Mouse (Mus musculus) megakaryocyte, embryonic 14.5 days (primary cell): ENCODE data around the gene Thumpd3. TPM values are rescaled to one million over a fixed set of nuclear protein-coding genes. Genes with fewer than 3 reads are reported as not detected.
A peak's percentile ranks its signal among the peaks of the same experiment; 100 is the strongest.

ENCODE experiments used
- H3K27me3 ChIP-seq: replicated peaks from 2 replicates; pipeline ENCODE3; 2012; ENCODE audit warnings: inconsistent platforms
- H3K36me3 ChIP-seq: replicated peaks from 2 replicates; pipeline ENCODE3; 2012; ENCODE audit warnings: low read length, inconsistent platforms, mixed read lengths
- H3K4me1 ChIP-seq: 2 replicates; pipeline ENCODE4 v1.6.1; 2012; ENCODE audit warnings: inconsistent platforms
- H3K4me3 ChIP-seq: replicated peaks from 2 replicates; pipeline ENCODE3; 2012; ENCODE audit warnings: moderate library complexity, mild to moderate bottlenecking, inconsistent platforms
- H3K9me3 ChIP-seq: 2 replicates; pipeline ENCODE4 v1.6.1; 2012; ENCODE audit warnings: inconsistent platforms
- FLI1 ChIP-seq: IDR thresholded peaks from 2 replicates; pipeline ENCODE4 v1.6.1; 2012; ENCODE audit warnings: low read length, inconsistent platforms, mixed read lengths
- GATA1 ChIP-seq: IDR thresholded peaks from 3 replicates; pipeline ENCODE4 v1.6.1; 2012; ENCODE audit warnings: mixed read lengths, low read length, inconsistent platforms, borderline replicate concordance
- polyA plus RNA-seq: library from polyadenylated mRNA; stranded (reverse); fragments of >175 nt; gene quantifications from 2 replicates; pipeline ENCODE4 v1.2.3, GENCODE M21; 2012; ENCODE audit warnings: low replicate concordance; ENCODE audit not compliant: insufficient read depth

Gene Thumpd3
- polyA plus RNA-seq, 1 experiment = 5.0 TPM

GRCm38 (mm10) chr6:113036463-113037175, 9.4 kb upstream of the Thumpd3 start:
- H3K4me1 ChIP-seq = peaks cover 69% of the 10 kb centered on the region
- no peak overlapping the region for H3K4me3 ChIP-seq
- H3K36me3 ChIP-seq = no peaks in the 10 kb centered on the region
- H3K27me3 ChIP-seq = no peaks in the 10 kb centered on the region
- TF ChIP-seq GATA1 (no peak), FLI1 (no peak)
- no peaks in the 10 kb centered on the region for H3K9me3 ChIP-seq

- Histone ChIP-seq H3K4me3 (peak overlapping the region; percentile 87), H3K4me1 (peaks cover 78% of the 10 kb centered on the region), H3K27me3 (no peaks in the 10 kb centered on the region), H3K36me3 (no peaks in the 10 kb centered on the region), H3K9me3 (no peaks in the 10 kb centered on the region)
- TF ChIP-seq GATA1 = no peak
- TF ChIP-seq FLI1 = no peak
These were observed 7.9 kb upstream of the Thumpd3 start for GRCm38 (mm10) chr6:113037946-113038734.

- H3K4me1 ChIP-seq = peaks cover 84% of the 10 kb centered on the region
- H3K36me3 ChIP-seq = no peaks in the 10 kb centered on the region
- no peaks in the 10 kb centered on the region for H3K9me3 ChIP-seq
- H3K4me3 ChIP-seq = peak overlapping the region; percentile 87
- no peak for TF ChIP-seq FLI1
- TF ChIP-seq GATA1 = no peak
- H3K27me3 ChIP-seq = no peaks in the 10 kb centered on the region
These were observed 7.3 kb upstream of the Thumpd3 start for GRCm38 (mm10) chr6:113038735-113039058.

GRCm38 (mm10) chr6:113040319-113040718, 5.7 kb upstream of the Thumpd3 start:
- peaks cover 91% of the 10 kb centered on the region for H3K4me1 ChIP-seq
- no peaks in the 10 kb centered on the region for H3K27me3 ChIP-seq
- no peak overlapping the region for H3K4me3 ChIP-seq
- H3K9me3 ChIP-seq = no peaks in the 10 kb centered on the region
- TF ChIP-seq FLI1 (no peak), GATA1 (no peak)
- H3K36me3 ChIP-seq = peaks cover 2% of the 10 kb centered on the region

- H3K4me1 ChIP-seq = peaks cover 93% of the 10 kb centered on the region
These were observed 4.6 kb upstream of the Thumpd3 start for GRCm38 (mm10) chr6:113041215-113041990.

GRCm38 (mm10) chr6:113045575-113045974, 450 bp upstream of the Thumpd3 start:
- TF ChIP-seq FLI1 (no peak), GATA1 (no peak)

More at GRCm38 (mm10) chr6:113041215-113041990, 4.6 kb upstream of the Thumpd3 start:
- TF ChIP-seq FLI1 (no peak), GATA1 (no peak)
- Histone ChIP-seq H3K9me3 (no peaks in the 10 kb centered on the region), H3K27me3 (no peaks in the 10 kb centered on the region), H3K4me3 (peak overlapping the region; percentile 73), H3K36me3 (peaks cover 2% of the 10 kb centered on the region)

GRCm38 (mm10) chr6:113047016-113047746, 1.2 kb downstream of the Thumpd3 start:
- no peaks in the 10 kb centered on the region for H3K9me3 ChIP-seq
- peak overlapping the region; percentile 99 for H3K4me3 ChIP-seq
- H3K36me3 ChIP-seq = peaks cover 34% of the 10 kb centered on the region
- no peaks in the 10 kb centered on the region for H3K27me3 ChIP-seq
- TF ChIP-seq FLI1 (no peak), GATA1 (no peak)
- peaks cover 72% of the 10 kb centered on the region for H3K4me1 ChIP-seq

More at GRCm38 (mm10) chr6:113045575-113045974, 450 bp upstream of the Thumpd3 start:
- Histone ChIP-seq H3K4me3 (peak overlapping the region; percentile 99), H3K27me3 (no peaks in the 10 kb centered on the region), H3K4me1 (peaks cover 81% of the 10 kb centered on the region), H3K36me3 (peaks cover 20% of the 10 kb centered on the region), H3K9me3 (no peaks in the 10 kb centered on the region)

GRCm38 (mm10) chr6:113048371-113048770, 2.3 kb downstream of the Thumpd3 start:
- H3K4me1 ChIP-seq = peaks cover 70% of the 10 kb centered on the region
- H3K4me3 ChIP-seq = peak overlapping the region; percentile 99
- TF ChIP-seq FLI1 (no peak), GATA1 (no peak)
- peaks cover 44% of the 10 kb centered on the region for H3K36me3 ChIP-seq
- no peaks in the 10 kb centered on the region for H3K27me3 ChIP-seq
- H3K9me3 ChIP-seq = no peaks in the 10 kb centered on the region

GRCm38 (mm10) chr6:113049159-113049558, 3.1 kb downstream of the Thumpd3 start:
- no peak for TF ChIP-seq FLI1
- no peak for TF ChIP-seq GATA1
- H3K4me1 ChIP-seq = peaks cover 70% of the 10 kb centered on the region
- H3K9me3 ChIP-seq = no peaks in the 10 kb centered on the region
- H3K36me3 ChIP-seq = peaks cover 50% of the 10 kb centered on the region
- peak overlapping the region; percentile 99 for H3K4me3 ChIP-seq
- H3K27me3 ChIP-seq = no peaks in the 10 kb centered on the region
